Mouse (Mus musculus) forebrain, embryonic 11.5 days (tissue): ENCODE data around the gene Dscam. TPM values are rescaled to one million over a fixed set of nuclear protein-coding genes. Genes with fewer than 3 reads are reported as not detected.

ENCODE experiments used
- ATAC-seq: fragments of 200-750 bp; cut with Nextera tagmentation; replicated peaks from 2 replicates; pipeline ENCODE4 v1.8.0; 2017; ENCODE audit warnings: moderate TSS enrichment; ENCODE audit not compliant: low FRiP score
- DNase-seq: peaks from one replicate; pipeline ENCODE4 v3.0.0-alpha.2; 2017; ENCODE audit warnings: low spot score
- H3K27ac ChIP-seq: fragments of 300-500 bp; sonication (generic); 2 replicates; pipeline ENCODE4 v1.5.1; 2014; ENCODE audit warnings: low read depth, low read length
- H3K27me3 ChIP-seq: fragments of 300-500 bp; sonication (generic); 2 replicates; pipeline ENCODE4 v1.6.1; 2014; ENCODE audit warnings: mild to moderate bottlenecking, low read length, mixed read lengths; ENCODE audit not compliant: control insufficient read depth, insufficient read depth
- H3K36me3 ChIP-seq: fragments of 300-500 bp; sonication (generic); 2 replicates; pipeline ENCODE4 v1.6.1; 2014; ENCODE audit warnings: mild to moderate bottlenecking, low read length, moderate library complexity, mixed read lengths; ENCODE audit not compliant: control insufficient read depth, insufficient read depth
- H3K4me1 ChIP-seq: fragments of 300-500 bp; sonication (generic); replicated peaks from 2 replicates; pipeline ENCODE4 v1.6.1; 2014; ENCODE audit warnings: low read length, mixed read lengths; ENCODE audit not compliant: control insufficient read depth, insufficient read depth
- H3K4me2 ChIP-seq: fragments of 300-500 bp; sonication (generic); 2 replicates; pipeline ENCODE4 v1.6.1; 2014; ENCODE audit warnings: low read depth, mild to moderate bottlenecking, low read length, moderate library complexity, mixed read lengths; ENCODE audit not compliant: severe bottlenecking
- H3K4me3 ChIP-seq: fragments of 300-500 bp; sonication (generic); 2 replicates; pipeline ENCODE4 v1.5.1; 2014; ENCODE audit warnings: low read depth, low read length
- H3K9ac ChIP-seq: fragments of 300-500 bp; sonication (generic); 2 replicates; pipeline ENCODE4 v1.6.1; 2014; ENCODE audit warnings: low read length
- H3K9me3 ChIP-seq: fragments of 300-500 bp; sonication (generic); 2 replicates; pipeline ENCODE4 v1.6.1; 2016; ENCODE audit warnings: low read length, mixed read lengths; ENCODE audit not compliant: control insufficient read depth
- WGBS: fragments of 180-500 bp; shearing (Covaris S2); extraction: QIAGEN DNeasy Blood & Tissue Kit; methylation state at CpG from one replicate; pipeline ENCODE4 v1.1.7; 2014; 5-methylcytosine and 5-hydroxymethylcytosine counted together
- polyA plus RNA-seq: library from polyadenylated mRNA; unstranded; fragments of >200 nt; fragmentation: Nextera tagmentation; extraction: Ambion mirVana; gene quantifications from 2 replicates; pipeline ENCODE4 v1.2.1, GENCODE M21; 2014

The Dscam gene
- polyA plus RNA-seq, 1 experiment from 2014 or later: 0.88 TPM

DNA sequence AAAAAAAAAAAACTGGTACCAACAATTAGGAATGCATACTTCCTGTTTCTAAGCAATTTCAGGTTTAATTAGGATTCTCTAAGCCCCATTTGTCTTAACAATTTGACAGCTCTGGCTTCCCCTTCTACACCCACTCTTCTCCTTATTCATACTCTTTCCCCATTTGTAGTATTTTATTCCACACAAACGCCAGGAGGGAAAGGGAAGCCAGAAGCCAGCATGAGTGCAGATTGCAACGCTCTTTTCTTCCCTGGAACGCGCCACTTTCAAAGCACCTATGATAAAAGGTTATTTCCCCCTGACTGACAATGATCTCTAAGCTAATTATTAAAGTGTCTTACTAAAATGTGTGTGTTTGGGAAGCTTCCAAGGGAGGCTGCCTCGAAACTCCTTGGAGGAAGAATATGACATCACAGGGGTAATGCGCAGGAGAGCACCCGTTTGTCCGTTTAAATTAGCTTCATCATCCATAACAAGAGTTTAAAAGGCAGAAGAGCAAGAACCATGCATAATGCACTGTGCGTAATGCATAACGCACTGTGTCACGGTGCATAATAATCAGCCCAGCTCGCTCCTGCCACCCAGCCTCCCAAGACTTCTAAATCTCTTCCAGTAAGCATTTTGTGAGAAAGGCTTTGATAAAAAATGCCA is 25.9 kb downstream of the Dscam start:
- Histone ChIP-seq H3K4me1 (no peaks in the 10 kb centered on the region), H3K9ac (no peak overlapping the region), H3K27ac (no peak overlapping the region), H3K36me3 (no peaks in the 10 kb centered on the region), H3K4me3 (no peak overlapping the region), H3K9me3 (no peaks in the 10 kb centered on the region), H3K4me2 (no peak overlapping the region), H3K27me3 (no peaks in the 10 kb centered on the region)
- WGBS: 53% methylated on average over 12 of the region's 12 CpGs
- no peak for DNase-seq
- no peak for ATAC-seq

DNA sequence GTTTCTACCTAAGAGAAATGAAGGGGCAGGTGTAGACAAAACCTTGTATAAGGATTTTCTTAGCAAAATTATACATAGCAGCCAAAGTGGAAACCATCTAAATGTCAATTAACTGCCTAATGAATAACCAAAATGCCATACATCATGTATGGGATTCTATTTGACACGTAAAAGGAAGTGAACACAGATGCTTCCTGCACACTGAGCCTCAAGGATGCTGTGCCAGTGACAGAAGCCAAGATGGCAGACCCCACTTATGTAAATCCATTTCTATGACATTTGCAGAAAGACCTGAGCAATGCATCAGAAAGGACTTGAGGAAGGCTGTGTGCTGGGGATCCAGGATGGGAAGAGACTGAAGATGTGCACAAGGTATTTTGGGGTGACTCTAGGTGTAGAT is 28.6 kb downstream of the Dscam start:
- no peaks in the 10 kb centered on the region for H3K27me3 ChIP-seq
- no peaks in the 10 kb centered on the region for H3K4me1 ChIP-seq
- no peak overlapping the region for H3K9ac ChIP-seq
- no peak for DNase-seq
- 92% methylated on average over 1 of the region's 1 CpGs for WGBS
- H3K9me3 ChIP-seq: no peaks in the 10 kb centered on the region
- no peak overlapping the region for H3K27ac ChIP-seq
- no peaks in the 10 kb centered on the region for H3K36me3 ChIP-seq
- H3K4me2 ChIP-seq: no peak overlapping the region
- no peak overlapping the region for H3K4me3 ChIP-seq
- ATAC-seq: no peak

DNA sequence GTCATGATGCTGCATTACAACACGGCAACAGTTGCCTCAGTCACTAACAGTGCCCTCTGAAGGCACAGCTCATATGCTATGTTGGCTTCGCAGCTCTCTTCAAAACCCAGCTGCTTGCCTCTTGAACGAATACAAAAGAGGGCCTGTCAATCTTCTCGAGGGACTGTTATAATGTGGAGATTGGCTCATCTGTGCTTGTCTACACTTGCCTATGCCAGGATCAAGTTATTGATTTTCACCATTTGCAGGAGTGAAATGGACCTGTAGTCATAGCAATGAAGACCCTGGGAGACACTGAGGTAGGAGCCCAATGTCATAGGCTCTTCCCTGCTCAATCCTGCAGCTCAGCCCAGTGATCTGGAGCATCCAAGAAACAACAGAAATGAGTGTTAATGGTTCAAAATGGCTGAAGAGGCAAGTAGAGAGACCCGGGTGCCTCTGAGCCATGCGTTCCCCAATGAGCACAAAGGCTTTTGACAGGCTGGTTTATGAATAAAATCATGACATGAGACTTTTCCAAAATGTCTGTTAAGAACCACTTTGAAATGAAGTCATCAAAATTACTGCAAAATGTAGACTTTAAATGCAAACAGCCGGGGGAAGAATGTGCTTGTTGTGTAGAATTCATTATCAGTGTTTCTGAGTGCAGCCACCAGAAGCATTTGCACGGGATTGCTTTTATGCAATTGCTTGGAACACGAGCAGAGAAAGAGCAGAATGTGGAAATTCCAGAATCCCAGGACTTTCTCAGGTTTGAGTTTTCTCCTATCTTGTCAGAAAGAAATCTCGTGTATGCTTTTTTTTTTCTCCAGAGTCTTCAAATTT is 35.3 kb downstream of the Dscam start:
- Histone ChIP-seq H3K27me3 (no peaks in the 10 kb centered on the region), H3K4me3 (no peak overlapping the region), H3K9ac (no peak overlapping the region), H3K36me3 (no peaks in the 10 kb centered on the region), H3K9me3 (no peaks in the 10 kb centered on the region), H3K4me1 (no peaks in the 10 kb centered on the region), H3K4me2 (no peak overlapping the region), H3K27ac (no peak overlapping the region)
- DNase-seq (no peak), ATAC-seq (no peak)
- WGBS: 80% methylated on average over 10 of the region's 10 CpGs

DNA sequence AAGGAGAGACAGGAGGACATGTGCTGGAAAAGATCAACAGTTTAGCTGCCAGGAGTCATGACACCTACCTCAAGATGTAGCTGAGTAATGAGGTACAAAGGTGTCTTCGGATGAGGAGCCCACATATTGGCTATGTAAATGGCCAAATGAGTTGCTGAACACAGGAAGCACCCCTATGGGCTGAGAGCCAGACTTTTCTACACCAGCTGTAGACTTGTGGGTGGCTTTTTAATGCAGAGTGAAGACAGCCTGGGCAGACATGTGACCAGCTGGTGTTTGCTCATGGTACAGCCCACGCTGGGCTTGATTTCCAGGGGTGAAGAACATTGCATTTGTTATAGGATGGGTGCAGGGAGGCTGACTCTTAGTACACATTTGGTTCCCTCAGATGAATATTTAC is 43.3 kb downstream of the Dscam start:
- no peak for ATAC-seq
- Histone ChIP-seq H3K36me3 (no peaks in the 10 kb centered on the region), H3K27ac (no peak overlapping the region), H3K27me3 (no peaks in the 10 kb centered on the region), H3K4me2 (no peak overlapping the region), H3K4me1 (no peaks in the 10 kb centered on the region), H3K9me3 (no peaks in the 10 kb centered on the region), H3K4me3 (no peak overlapping the region), H3K9ac (no peak overlapping the region)
- DNase-seq: no peak
- 83% methylated on average over 2 of the region's 2 CpGs for WGBS

DNA sequence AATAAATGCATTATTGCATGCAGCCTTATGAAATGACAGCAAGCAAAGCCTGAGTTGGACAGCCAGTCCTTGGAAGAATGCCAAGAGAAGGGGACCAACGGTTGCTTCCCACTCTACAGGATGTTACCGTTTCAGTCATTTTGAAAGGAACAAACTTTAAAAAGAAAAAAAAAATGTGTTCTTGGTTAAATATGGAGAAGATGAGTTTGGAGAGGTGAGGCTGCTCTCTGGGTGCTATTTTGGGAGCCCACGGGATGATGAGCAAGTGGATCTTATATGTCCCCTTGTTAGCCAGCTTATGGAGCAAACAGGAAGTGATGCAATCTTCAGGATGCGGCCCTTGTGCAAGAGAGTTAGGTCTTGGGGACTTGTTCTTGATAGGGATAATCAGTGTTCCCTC is 60.5 kb downstream of the Dscam start:
- WGBS: 89% methylated on average over 4 of the region's 4 CpGs
- Histone ChIP-seq H3K4me3 (no peak overlapping the region), H3K4me2 (no peak overlapping the region), H3K9ac (no peak overlapping the region), H3K9me3 (no peaks in the 10 kb centered on the region), H3K27me3 (no peaks in the 10 kb centered on the region), H3K4me1 (no peaks in the 10 kb centered on the region), H3K36me3 (no peaks in the 10 kb centered on the region), H3K27ac (no peak overlapping the region)
- ATAC-seq: no peak
- no peak for DNase-seq

DNA sequence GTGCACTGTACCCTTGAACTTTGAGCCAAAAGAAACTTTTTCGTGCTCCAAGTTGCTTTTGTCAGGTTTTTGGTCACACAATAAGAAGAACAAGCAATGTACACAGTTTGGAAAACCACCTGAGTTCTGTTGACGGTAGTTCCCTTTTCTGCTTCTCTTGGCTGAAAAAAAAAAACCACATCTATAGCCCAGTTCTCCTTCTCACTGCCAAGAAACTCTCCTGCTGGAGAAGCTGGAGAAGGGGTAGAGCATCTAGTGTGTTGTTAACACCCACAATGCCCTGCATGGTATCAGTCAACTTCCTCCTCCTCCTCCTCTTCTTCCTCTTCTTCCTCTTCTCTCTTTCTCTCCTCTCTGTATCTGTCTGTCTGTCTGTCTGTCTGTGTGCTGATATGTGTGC is 65.3 kb downstream of the Dscam start:
- 78% methylated on average over 2 of the region's 2 CpGs for WGBS
- no peak overlapping the region for H3K4me2 ChIP-seq
- no peak overlapping the region for H3K9ac ChIP-seq
- H3K9me3 ChIP-seq: no peaks in the 10 kb centered on the region
- ATAC-seq (no peak), DNase-seq (no peak)
- no peaks in the 10 kb centered on the region for H3K27me3 ChIP-seq
- H3K27ac ChIP-seq: no peak overlapping the region
- no peaks in the 10 kb centered on the region for H3K36me3 ChIP-seq
- H3K4me3 ChIP-seq: no peak overlapping the region
- no peaks in the 10 kb centered on the region for H3K4me1 ChIP-seq

DNA sequence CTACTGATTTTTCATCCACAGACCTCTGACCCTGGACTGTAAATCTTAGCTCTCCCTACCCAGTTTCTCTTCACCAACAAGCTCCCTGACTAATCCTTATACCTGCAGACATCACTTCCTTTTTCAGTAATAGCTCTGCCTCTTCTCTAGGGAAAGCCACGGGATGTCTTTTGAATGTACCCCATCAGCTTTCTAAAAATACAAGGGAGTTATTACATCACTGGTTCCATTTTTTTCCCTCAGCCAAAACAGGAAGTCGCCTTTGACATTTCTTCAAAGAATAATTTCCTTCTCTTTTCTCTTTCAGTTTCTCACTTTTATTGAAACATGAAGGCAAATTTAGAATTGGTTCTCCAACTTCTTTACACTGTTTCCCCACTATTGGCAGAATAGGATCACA is 67.5 kb downstream of the Dscam start:
- DNase-seq (no peak), ATAC-seq (no peak)
- H3K4me2 ChIP-seq: no peak overlapping the region
- no peaks in the 10 kb centered on the region for H3K4me1 ChIP-seq
- H3K27me3 ChIP-seq: no peaks in the 10 kb centered on the region
- 86% methylated on average over 2 of the region's 2 CpGs for WGBS
- H3K9ac ChIP-seq: no peak overlapping the region
- H3K9me3 ChIP-seq: no peaks in the 10 kb centered on the region
- H3K27ac ChIP-seq: no peak overlapping the region
- no peak overlapping the region for H3K4me3 ChIP-seq
- H3K36me3 ChIP-seq: no peaks in the 10 kb centered on the region

DNA sequence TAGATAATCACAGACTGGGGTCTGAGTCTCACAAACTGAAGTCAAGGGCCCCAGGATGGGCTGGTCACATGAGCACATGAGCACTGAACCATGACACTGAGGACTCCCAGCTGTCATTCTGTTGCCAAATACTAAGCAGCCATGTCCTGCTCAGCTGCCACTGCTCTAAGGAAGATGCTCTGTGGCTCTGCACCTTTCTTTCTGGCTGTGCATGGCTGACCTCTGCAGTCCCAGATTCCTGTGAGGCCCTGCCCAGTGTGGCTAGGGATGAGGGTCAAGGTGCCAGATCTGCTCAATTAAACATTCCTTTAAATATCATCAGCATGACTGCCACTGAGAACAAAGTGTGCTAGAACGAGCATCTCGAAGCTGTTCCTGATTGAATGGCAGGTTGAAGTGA is 70.5 kb downstream of the Dscam start:
- Histone ChIP-seq H3K27me3 (no peaks in the 10 kb centered on the region), H3K27ac (no peak overlapping the region), H3K9me3 (no peaks in the 10 kb centered on the region), H3K4me2 (no peak overlapping the region), H3K4me1 (no peaks in the 10 kb centered on the region), H3K4me3 (no peak overlapping the region), H3K9ac (no peak overlapping the region), H3K36me3 (no peaks in the 10 kb centered on the region)
- DNase-seq: no peak
- no peak for ATAC-seq
- WGBS: 48% methylated on average over 2 of the region's 2 CpGs

DNA sequence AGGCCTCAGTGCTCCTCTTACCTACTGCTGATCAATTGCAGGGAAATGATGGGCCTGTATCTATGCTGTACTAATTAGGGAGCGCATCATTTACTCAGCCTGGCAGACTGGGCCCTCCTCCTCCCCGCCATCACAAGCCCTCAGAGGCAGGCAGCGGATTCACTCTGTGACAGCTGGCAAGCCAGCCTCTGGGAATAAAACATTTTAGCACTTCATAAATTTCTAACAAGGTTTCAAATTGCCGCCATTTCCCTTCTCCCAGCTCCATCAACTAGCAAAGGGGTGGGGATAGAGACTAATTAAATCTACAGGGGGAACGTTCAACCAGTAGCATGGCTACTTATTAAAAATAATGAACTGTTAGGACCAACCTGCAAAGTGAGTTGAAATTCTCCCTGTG is 72.0 kb downstream of the Dscam start:
- H3K36me3 ChIP-seq: no peaks in the 10 kb centered on the region
- H3K4me2 ChIP-seq: no peak overlapping the region
- H3K27me3 ChIP-seq: no peaks in the 10 kb centered on the region
- WGBS: 47% methylated on average over 5 of the region's 5 CpGs
- no peak overlapping the region for H3K4me3 ChIP-seq
- no peak overlapping the region for H3K9ac ChIP-seq
- H3K4me1 ChIP-seq: no peaks in the 10 kb centered on the region
- no peaks in the 10 kb centered on the region for H3K9me3 ChIP-seq
- DNase-seq: peak; percentile 56
- peak; percentile 71; the same call in 1 of the 2 replicates for ATAC-seq
- peak overlapping the region; percentile 41; the same call in 1 of the 2 replicates for H3K27ac ChIP-seq
